Mouse (Mus musculus) erythroblast, embryonic 14.5 days (primary cell): ENCODE data around the gene Cdkal1.

Experiments used
- GATA1 ChIP-seq: IDR thresholded peaks from 2 replicates; pipeline ENCODE4 v1.6.1; 2012; ENCODE audit warnings: low read length, inconsistent platforms, mixed read lengths
- TAL1 ChIP-seq: IDR thresholded peaks from 3 replicates; pipeline ENCODE4 v1.6.1; 2012; ENCODE audit warnings: low read length, inconsistent platforms, mixed read lengths

DNA sequence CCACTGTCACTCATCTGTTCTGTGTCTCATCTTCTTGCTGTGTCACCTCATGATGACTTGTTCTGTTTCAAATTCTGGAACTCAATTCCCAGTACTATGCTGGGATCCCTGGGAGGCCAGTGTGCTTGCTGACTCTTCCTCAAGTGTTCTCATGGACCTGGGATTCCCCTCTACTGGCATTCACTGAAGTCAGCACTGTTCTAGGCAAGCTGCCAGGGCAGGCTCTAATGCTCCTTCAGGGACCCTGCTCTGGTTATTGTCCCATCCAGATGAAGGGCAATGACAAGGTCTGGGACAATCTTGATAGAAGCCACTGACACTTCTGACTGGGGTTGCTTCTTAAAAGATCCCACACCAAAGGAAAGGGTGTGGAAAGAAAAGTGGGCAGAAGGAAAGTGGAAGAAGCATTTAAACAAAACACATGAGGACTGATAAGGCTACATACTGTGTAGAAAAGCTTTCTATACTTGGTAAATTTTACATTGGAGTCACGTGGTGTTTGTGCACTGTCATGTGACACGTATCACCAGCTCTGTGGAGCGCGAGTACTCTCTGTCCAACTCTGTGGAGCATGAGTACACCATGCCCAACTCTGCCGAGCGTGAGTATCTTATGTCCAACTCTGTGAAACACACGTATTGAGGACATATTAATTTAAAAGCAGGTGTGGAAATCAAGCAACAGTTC, 227.9 kb downstream of the Cdkal1 start:
- TF ChIP-seq GATA1 (no peak), TAL1 (no peak)
